Mouse (Mus musculus) heart, postnatal 36 days (tissue): ENCODE results near the gene Rims4. TPM values are rescaled to one million over a fixed set of nuclear protein-coding genes. Genes with fewer than 3 reads are reported as not detected.

ENCODE experiments used
- DNase-seq, 2 experiments: peaks; one replicate each; pipeline ENCODE4 v3.0.0; 2021 to 2022
- intact Hi-C: fragments of 180-260 bp; cut with DNase I; formaldehyde crosslinking; loops from one replicate; pipeline ENCODE4 v1.15.1; 2025
- total RNA-seq, 2 experiments: library from RNA; stranded (reverse); gene quantifications; 2 replicates each; pipeline ENCODE4 v1.2.3; 2021

The Rims4 gene
- total RNA-seq, result under 1 TPM; 0.50 to 0.62 TPM

GRCm38 (mm10) chr2:163918317-163919258, at the start of gene Rims4:
Rims4 (minus strand) TSS chr2:163918683.
- DNase-seq, result peak in 1 of 2 experiments; percentile 15
- intact Hi-C loops, result no loop called here

DNA sequence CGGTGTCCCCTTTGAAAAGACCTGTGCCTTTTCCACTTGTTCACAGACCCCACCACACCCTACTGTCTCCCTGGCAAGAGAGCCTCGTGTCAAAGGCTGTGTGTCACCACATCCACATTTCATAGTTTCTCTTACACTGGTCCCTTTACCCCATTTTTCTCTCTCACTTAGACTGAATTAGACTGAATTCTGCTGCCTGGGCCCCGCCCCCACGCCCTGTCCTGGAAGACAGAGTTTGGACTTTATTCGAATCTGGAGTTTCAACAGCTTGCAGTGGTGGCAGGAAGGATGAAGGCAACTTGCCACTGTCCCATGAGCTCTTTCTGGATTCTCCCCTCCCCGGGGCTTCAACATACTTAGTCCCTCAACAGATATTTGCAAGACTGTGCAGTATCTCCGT, 47.2 kb upstream of the Rims4 start:
- intact Hi-C loops, result no loop called here
- no peak for DNase-seq

GRCm38 (mm10) chr2:163964606-163965560, 46.4 kb upstream of the Rims4 start:
- intact Hi-C loops, result no loop called here
- DNase-seq, result no peak

DNA sequence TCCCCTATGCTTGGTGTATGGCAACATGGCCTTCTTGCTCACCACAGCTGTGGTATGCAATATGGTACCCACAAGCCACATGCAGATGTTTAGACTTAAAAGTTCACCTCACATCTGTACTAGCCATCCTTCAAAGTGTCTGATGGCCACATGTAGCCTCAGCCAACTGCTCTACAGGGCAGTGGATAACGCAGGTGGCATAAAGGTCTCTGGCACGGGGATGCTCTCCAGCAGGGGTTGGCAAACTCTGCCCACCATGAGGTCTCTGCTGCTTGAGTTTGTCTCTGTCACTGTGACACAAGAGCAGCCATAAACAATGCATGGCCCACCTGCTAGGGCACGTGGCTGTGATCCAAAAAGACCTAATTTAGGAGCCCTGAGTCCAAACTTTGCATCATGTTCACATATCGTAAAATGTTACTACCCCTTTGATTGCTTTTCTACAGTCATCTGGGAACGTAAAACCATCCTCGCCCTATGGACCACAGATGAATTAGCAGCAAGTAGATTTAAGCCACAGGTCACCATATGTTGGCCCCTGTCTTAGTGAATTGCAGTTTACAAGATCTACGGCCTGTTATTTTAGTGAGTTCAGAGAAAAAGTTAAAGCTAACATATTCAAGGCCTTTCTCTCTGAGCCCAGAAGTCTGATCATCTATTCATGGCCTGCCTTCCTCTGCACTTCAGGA, 35.3 kb upstream of the Rims4 start:
- intact Hi-C loops, result loop anchor here (10.0 kb wide), 1 partner anchor 169 kb away; no protein-coding TSS in a partner anchor
- DNase-seq, result no peak

DNA sequence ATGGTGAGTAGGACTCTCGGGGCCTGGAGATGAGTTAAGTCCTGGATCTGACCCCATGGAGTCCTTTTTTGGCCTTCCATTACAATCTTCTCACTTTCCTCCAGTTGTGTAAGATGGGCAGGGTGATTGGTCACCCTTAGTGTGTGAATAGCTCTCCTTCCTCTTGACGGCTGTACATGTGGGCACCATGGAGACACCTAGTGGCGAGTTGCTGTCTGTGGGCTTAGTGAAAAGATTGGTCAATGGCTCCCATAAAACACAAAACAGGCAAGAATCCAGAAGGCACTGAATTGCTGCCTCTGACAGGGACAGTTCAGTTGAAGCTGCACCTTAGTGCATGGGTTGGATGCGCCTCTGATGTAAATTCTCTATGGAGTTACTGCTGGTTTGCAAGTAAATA, 33.3 kb upstream of the Rims4 start:
- peak; percentile 48 to 56 for DNase-seq
- intact Hi-C loops, result loop anchor here (1.0 to 10.0 kb wide), 2 partner anchors 93 to 167 kb away; no protein-coding TSS in a partner anchor

DNA sequence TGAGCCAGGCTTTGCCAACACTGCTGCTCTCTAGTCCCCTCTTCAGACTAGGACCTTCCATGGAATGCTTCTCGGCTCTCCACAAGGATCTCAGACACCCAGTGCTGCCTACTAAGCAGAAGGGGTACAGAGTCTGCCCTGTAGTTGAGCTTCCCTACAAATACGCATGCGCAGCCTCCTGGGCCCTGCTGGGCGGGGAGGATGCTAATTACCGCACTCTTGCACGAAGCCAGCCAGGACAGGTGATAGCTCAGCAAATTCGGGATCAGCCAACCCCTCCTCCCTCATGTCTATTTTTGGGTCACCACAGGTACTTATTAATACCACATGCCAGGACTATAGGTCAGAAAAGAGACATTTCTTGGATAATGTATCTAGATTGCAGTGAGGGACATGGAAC, 29.5 kb upstream of the Rims4 start:
- intact Hi-C loops, result no loop called here
- no peak for DNase-seq

DNA sequence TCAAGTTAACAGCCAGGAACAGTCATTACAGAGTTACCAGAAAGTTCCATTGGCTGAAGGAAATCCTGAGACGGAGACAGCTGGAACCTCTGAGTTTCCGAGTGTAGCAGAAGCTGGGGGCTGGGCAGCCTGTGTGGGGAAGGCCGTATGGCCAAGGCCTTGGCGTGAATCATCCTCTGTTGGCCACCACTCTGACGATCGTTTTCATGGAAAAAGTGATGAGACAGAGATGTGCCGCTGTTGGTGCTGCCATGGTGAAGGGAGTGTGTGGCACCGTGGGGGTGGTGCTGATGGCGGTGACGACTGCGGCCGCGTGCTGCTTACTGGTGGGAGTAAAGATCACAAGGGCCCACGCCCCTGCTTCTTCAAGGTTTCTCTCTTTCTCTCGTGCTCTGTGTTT, 27.7 kb upstream of the Rims4 start:
- peak in 1 of 2 experiments; percentile 7 for DNase-seq
- intact Hi-C loops, result no loop called here

- DNase-seq, result no peak
- intact Hi-C loops, result no loop called here
Observed at GRCm38 (mm10) chr2:163944511-163944910, 26.0 kb upstream of the Rims4 start.

- intact Hi-C loops, result no loop called here
- DNase-seq, result no peak
Observed at GRCm38 (mm10) chr2:163943056-163943455, 24.6 kb upstream of the Rims4 start.

DNA sequence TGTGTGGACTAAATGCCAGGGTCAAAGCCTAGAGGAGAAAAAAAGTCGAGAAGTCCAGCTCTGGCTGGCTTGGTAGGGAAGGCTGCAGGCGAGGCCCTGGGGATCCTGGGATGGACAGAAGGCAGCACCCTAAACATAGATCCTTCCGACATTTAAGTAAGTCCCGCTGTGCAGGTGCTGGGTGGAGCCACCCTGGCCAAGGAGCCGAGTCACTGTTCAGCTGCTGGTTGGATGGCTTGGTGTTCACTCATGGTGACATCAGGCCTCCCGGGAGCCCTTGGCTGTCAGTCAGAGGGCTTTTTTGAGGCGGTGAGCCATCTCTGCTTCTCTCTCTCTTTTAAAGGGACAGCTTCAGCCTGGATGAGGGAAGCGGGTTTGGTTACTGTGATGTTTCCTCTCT, 21.0 kb upstream of the Rims4 start:
- peak; percentile 46 to 51 for DNase-seq
- intact Hi-C loops, result no loop called here

GRCm38 (mm10) chr2:163932151-163932550, 13.7 kb upstream of the Rims4 start:
- intact Hi-C loops, result no loop called here
- no peak for DNase-seq

GRCm38 (mm10) chr2:163928464-163929200, 10.1 kb upstream of the Rims4 start:
- intact Hi-C loops, result no loop called here
- DNase-seq, result no peak

DNA sequence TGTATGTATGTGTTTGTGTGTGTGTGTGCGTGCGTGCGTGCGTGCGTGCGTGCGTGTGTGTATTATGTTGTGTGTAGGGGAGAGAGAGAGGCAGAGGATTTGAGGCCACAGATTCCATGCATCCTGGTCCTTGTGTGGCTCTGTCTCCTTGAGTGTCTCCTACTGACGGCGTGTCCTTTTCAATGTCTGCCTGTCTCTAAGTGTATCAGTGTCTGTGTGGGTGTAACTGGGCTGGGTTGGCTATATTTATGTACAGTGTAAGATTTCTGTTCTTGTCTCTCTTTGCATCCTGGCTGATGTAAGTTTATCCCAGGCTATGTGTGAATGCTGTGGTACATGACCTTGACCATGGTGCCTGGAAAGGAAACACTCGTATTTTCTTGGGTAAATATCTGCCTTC, 6.6 kb upstream of the Rims4 start:
- no peak for DNase-seq
- intact Hi-C loops, result no loop called here

- DNase-seq, result no peak
- intact Hi-C loops, result no loop called here
Observed at GRCm38 (mm10) chr2:163924531-163924930, 6.0 kb upstream of the Rims4 start.

DNA sequence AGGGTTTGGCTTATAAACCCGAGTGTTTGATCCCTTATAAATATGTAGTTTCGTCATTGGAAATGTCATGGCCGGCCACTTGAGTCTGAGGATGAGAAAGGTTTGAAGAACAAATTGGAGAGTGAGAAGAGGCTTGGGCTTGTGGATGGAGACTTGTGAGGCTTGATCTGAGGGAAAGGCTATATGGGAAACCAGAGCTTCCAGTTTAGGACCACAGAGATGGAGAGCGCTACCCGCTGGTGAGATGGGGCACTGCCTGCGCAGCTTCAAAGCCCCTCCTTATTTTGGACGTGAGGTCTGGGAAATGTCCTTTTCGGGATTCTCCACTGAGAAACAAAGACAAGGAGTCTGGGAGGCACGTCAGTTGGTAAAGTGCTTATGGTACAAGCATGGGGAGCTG, 4.6 kb upstream of the Rims4 start:
- intact Hi-C loops, result no loop called here
- DNase-seq, result no peak

- no peak for DNase-seq
Observed at GRCm38 (mm10) chr2:163919581-163919980, 1.1 kb upstream of the Rims4 start.

DNA sequence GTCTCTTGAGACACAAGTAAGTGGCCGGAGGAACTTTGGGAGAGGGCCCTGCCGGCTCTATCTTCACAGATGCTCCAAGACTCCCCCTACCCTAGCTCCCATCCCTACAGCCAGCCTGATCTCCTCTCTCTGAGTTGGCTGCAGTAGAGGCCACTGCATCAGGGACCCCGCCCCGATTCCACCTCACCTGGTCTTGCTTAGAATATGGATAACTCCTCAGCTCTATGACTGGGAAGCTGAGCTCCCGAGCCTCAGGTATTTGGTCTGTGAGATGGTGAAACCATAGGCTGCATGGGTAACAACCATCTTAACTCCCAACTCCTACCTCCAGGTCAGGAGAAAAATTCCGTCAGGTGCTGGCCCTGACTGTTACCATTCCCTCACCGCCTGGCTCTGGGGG, 1.8 kb downstream of the Rims4 start:
- intact Hi-C loops, result no loop called here

More at GRCm38 (mm10) chr2:163919581-163919980, 1.1 kb upstream of the Rims4 start:
- intact Hi-C loops, result no loop called here

DNA sequence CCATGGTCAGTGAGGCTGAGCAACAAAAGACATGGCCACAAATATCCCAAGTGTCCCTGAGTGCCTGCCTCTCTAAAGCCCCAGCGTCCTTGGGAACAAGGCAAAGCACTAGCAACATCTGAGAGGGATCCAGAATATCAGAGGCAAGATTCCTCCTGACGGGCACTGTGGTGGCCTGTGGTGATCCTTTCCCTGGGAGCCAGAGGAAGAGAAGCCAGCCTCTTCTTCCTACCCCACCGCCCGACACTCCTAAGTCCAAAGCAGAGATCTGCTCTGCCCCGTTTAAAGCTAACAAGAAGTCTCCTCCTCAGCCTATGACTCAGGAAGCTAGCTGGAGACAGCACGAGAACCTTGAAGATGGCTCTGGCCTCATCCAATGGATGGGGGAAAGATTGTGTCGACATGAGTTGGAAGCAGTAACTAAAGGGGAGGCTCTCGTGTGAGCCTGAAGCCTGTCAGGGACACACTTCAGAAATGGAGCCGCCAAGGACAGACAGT, 3.1 kb downstream of the Rims4 start:
- intact Hi-C loops, result no loop called here
- no peak for DNase-seq

More for the DNA sequence above, 1.8 kb downstream of the Rims4 start:
- no peak for DNase-seq

DNA sequence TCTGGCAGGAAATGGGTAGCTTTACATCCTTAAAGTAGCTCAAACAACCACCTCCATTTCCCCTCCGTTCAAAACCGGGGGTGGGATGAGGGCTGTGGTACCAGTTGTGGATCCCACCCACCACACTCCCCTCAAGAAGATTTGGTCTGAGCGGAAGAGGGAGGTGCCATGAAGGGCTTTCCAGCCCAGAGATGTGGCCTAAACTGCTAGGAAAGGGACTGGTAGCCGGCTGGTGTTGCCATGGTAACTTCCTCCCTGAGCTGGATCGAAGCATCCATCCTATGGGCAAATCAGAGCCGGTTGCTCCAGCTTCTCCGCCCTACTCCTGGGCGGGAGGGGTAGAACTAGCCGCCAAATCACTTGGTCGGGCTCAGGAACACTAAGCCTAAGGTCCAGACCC, 4.4 kb downstream of the Rims4 start:
- no peak for DNase-seq
- intact Hi-C loops, result loop anchor here (5.0 kb wide), 1 partner anchor 57 kb away; no protein-coding TSS in a partner anchor
